Mouse (Mus musculus) hindbrain, embryonic 12.5 days (tissue): ENCODE data around the gene Ccl22. TPM values are rescaled to one million over a fixed set of nuclear protein-coding genes. Genes with fewer than 3 reads are reported as not detected.
A peak's percentile ranks its signal among the peaks of the same experiment; 100 is the strongest.

Experiments used
- ATAC-seq: fragments of 200-750 bp; cut with Nextera tagmentation; 2 replicates; pipeline ENCODE4 v1.8.0; 2017; ENCODE audit warnings: moderate TSS enrichment; ENCODE audit not compliant: low FRiP score
- H3K27ac ChIP-seq: fragments of 300-500 bp; sonication (generic); 2 replicates; pipeline ENCODE4 v1.5.1; 2016; ENCODE audit warnings: mild to moderate bottlenecking
- H3K27me3 ChIP-seq: fragments of 300-500 bp; sonication (generic); 2 replicates; pipeline ENCODE4 v1.6.1; 2016; ENCODE audit warnings: mild to moderate bottlenecking
- H3K36me3 ChIP-seq: fragments of 300-500 bp; sonication (generic); 2 replicates; pipeline ENCODE4 v1.6.1; 2016; ENCODE audit warnings: mild to moderate bottlenecking
- H3K4me1 ChIP-seq: fragments of 300-500 bp; sonication (generic); 2 replicates; pipeline ENCODE4 v1.6.1; 2016
- H3K4me2 ChIP-seq: fragments of 300-500 bp; sonication (generic); replicated peaks from 2 replicates; pipeline ENCODE4 v1.6.1; 2016; ENCODE audit warnings: mild to moderate bottlenecking
- H3K4me3 ChIP-seq: fragments of 300-500 bp; sonication (generic); 2 replicates; pipeline ENCODE4 v1.5.1; 2016; ENCODE audit warnings: mild to moderate bottlenecking
- H3K9ac ChIP-seq: fragments of 300-500 bp; sonication (generic); 2 replicates; pipeline ENCODE4 v1.6.1; 2016; ENCODE audit warnings: mild to moderate bottlenecking, moderate library complexity
- H3K9me3 ChIP-seq: fragments of 300-500 bp; sonication (generic); replicated peaks from 2 replicates; pipeline ENCODE4 v1.6.1; 2016; ENCODE audit warnings: mild to moderate bottlenecking
- WGBS: fragments of 180-500 bp; shearing (Covaris S2); methylation state at CpG from one replicate; pipeline ENCODE4 v1.1.7; 2016; 5-methylcytosine and 5-hydroxymethylcytosine counted together
- polyA plus RNA-seq: library from polyadenylated mRNA; unstranded; fragments of >200 nt; fragmentation: Nextera tagmentation; extraction: Ambion mirVana; gene quantifications from 2 replicates; pipeline ENCODE4 v1.2.1, GENCODE M21; 2016

Gene Ccl22
- polyA plus RNA-seq, 1 experiment from 2014 or later: not detected

DNA sequence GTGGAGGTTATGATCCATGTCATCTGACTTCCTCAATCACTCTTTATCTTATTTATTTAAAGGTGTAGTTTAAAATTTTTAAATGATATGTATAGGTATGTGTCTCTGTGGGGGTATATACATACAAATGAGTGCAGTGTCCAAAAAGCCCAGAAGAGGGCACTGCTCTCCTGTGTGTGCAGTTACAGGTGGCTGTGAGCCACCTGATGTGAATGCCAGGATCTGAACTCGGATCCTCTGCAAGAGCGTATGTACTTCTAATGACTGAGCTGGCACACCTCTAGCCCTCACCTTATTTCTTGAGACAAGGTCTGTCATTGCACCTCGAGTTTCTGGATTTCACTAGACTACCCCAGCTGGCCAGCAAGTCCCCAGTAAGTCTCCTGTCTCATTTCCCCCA, 4.8 kb upstream of the Ccl22 start:
- ATAC-seq: no peak
- 84% methylated on average over 3 of the region's 3 CpGs for whole genome bisulfite sequencing

DNA sequence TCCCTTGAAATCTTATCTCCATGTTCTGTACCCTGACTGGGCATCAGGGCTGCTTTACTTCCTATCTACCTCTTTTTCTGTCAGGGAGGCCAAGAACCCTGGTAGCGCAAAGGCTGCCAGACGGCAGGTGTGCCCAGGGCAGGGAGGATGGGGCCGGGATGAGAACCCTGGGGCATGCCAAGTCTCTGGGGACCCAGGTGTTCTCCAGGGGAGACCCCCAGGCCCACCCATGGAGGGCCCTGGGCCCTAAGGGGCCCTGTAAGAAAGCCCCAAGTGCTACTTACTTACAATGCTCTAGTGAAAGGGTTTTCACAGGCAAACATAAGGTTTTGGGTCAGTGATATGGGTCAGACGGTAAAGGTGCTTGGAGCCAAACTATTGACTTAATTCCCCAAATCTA, 3.7 kb upstream of the Ccl22 start:
- WGBS: 90% methylated on average over 4 of the region's 4 CpGs
- no peak overlapping the region for H3K27ac ChIP-seq
- H3K9me3 ChIP-seq: no peaks in the 10 kb centered on the region
- no peaks in the 10 kb centered on the region for H3K4me1 ChIP-seq
- no peaks in the 10 kb centered on the region for H3K36me3 ChIP-seq
- H3K4me3 ChIP-seq: no peak overlapping the region
- H3K27me3 ChIP-seq: no peaks in the 10 kb centered on the region
- no peak overlapping the region for H3K4me2 ChIP-seq
- no peak for ATAC-seq
- no peak overlapping the region for H3K9ac ChIP-seq

More for the DNA sequence above, 4.8 kb upstream of the Ccl22 start:
- H3K27ac ChIP-seq: no peak overlapping the region
- H3K9me3 ChIP-seq: no peaks in the 10 kb centered on the region
- H3K36me3 ChIP-seq: no peaks in the 10 kb centered on the region
- no peaks in the 10 kb centered on the region for H3K27me3 ChIP-seq
- H3K4me2 ChIP-seq: no peak overlapping the region
- no peak overlapping the region for H3K4me3 ChIP-seq
- no peaks in the 10 kb centered on the region for H3K4me1 ChIP-seq
- no peak overlapping the region for H3K9ac ChIP-seq

DNA sequence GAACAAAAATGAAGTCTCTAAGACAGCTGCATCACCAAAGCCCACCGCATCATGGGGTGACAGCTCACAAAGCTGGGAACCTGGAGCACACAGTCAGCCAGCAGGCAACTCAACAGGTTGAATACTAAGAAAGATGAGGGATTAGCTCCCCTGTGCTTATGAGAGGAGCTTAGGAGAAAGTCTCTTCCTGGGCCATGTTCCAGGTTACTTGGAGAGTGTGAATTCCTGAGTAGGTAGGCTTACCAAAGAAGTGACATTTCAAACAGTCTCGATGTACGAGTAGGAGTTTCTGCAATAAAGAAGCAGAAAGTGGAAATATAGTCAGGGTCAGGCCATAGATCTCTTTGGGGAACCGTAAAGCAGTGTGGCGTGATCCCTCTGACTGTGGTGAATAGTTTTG, 906 bp upstream of the Ccl22 start:
- Histone ChIP-seq H3K36me3 (no peaks in the 10 kb centered on the region), H3K9ac (no peak overlapping the region), H3K4me2 (no peak overlapping the region), H3K27me3 (no peaks in the 10 kb centered on the region), H3K4me3 (no peak overlapping the region), H3K4me1 (no peaks in the 10 kb centered on the region), H3K27ac (no peak overlapping the region), H3K9me3 (no peaks in the 10 kb centered on the region)
- WGBS: 93% methylated on average over 5 of the region's 5 CpGs
- no peak for ATAC-seq

DNA sequence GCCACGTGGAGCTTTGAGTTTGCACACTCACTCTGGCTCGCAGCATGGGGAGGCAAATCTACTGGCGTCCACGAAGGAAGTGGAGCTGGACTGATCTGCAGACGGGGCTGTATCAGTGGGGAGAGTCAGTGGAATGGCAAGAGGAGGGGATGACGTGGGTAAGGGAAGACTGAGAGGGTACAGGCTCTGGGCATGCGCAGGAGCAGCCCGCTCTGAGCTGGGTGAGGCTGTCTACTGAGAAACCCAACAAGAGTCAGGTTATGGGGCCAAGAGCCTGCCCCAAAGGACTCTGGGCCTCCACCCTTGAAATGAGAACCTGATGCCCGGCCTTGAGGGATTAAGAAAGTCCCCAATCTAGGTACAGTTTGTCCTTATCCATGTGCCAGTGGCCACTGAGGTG, 418 bp upstream of the Ccl22 start:
- ATAC-seq: no peak
- H3K9ac ChIP-seq: no peak overlapping the region
- no peak overlapping the region for H3K27ac ChIP-seq
- no peaks in the 10 kb centered on the region for H3K9me3 ChIP-seq
- WGBS: 81% methylated on average over 9 of the region's 9 CpGs
- H3K4me3 ChIP-seq: no peak overlapping the region
- no peaks in the 10 kb centered on the region for H3K27me3 ChIP-seq
- no peak overlapping the region for H3K4me2 ChIP-seq
- H3K36me3 ChIP-seq: no peaks in the 10 kb centered on the region
- H3K4me1 ChIP-seq: no peaks in the 10 kb centered on the region

DNA sequence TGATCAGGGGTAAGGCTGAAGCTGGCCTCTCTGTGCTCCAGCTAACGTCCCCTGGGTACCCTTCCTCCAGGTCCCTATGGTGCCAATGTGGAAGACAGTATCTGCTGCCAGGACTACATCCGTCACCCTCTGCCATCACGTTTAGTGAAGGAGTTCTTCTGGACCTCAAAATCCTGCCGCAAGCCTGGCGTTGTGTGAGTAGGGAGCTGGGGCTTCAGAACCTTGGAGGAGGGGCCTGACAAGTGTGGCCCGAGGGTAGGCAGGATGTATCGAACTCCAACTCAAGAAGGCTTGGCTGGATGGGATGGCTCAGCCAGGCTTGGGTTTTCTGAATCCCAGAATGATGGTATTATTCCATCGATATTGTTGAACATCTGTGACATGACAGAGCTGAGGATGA, 1.4 kb downstream of the Ccl22 start:
- no peaks in the 10 kb centered on the region for H3K36me3 ChIP-seq
- H3K4me3 ChIP-seq: no peak overlapping the region
- ATAC-seq: no peak
- no peaks in the 10 kb centered on the region for H3K27me3 ChIP-seq
- H3K9me3 ChIP-seq: no peaks in the 10 kb centered on the region
- no peaks in the 10 kb centered on the region for H3K4me1 ChIP-seq
- H3K9ac ChIP-seq: no peak overlapping the region
- H3K27ac ChIP-seq: no peak overlapping the region
- no peak overlapping the region for H3K4me2 ChIP-seq
- WGBS: 88% methylated on average over 8 of the region's 8 CpGs

DNA sequence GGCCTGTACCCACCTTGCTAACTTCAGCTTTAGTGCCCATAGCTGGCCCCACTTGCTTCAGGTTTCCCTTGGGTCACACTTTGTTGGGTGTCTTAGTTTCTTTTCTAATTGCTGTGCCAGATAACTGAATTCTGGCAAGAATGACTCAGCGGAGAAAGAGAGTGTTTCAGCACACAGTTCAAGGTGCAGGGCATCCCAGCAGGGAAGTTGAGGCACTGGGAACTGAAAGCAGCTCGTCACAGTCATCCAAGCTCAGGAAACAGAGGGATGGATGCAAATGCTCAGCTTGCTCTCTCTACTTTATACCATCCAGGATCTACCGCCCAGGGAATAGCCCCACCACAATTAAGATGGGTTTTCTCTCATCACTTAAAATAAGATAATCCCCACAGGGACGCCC, 3.0 kb downstream of the Ccl22 start:
- Histone ChIP-seq H3K4me2 (no peak overlapping the region), H3K36me3 (no peaks in the 10 kb centered on the region), H3K9ac (no peak overlapping the region), H3K4me3 (no peak overlapping the region), H3K4me1 (no peaks in the 10 kb centered on the region), H3K9me3 (no peaks in the 10 kb centered on the region), H3K27ac (no peak overlapping the region), H3K27me3 (no peaks in the 10 kb centered on the region)
- ATAC-seq: no peak
- 72% methylated on average over 4 of the region's 4 CpGs for WGBS

DNA sequence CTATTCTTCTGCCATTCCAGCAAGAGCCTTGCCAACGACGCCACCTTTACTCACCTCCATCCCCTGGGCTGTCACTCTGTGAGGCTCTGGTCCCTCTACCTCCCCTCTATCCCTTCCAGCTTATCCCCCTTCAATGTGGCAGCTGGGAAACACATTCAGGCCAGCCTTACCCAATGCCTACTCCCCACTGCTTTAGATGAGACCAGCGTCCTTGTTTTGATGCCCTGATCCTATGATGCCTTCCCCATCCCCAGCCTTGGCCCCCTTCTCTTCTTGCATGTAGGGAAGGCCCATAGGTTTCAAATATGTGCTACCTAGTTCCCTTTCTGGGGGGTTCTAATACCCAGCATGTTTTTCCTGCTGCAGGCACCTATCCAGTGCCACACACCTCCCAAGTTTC, 4.6 kb downstream of the Ccl22 start:
- Histone ChIP-seq H3K9me3 (no peaks in the 10 kb centered on the region), H3K27me3 (no peaks in the 10 kb centered on the region), H3K27ac (no peak overlapping the region), H3K36me3 (no peaks in the 10 kb centered on the region), H3K4me2 (no peak overlapping the region), H3K9ac (no peak overlapping the region), H3K4me3 (no peak overlapping the region), H3K4me1 (no peaks in the 10 kb centered on the region)
- 80% methylated on average over 3 of the region's 3 CpGs for WGBS
- no peak for ATAC-seq

DNA sequence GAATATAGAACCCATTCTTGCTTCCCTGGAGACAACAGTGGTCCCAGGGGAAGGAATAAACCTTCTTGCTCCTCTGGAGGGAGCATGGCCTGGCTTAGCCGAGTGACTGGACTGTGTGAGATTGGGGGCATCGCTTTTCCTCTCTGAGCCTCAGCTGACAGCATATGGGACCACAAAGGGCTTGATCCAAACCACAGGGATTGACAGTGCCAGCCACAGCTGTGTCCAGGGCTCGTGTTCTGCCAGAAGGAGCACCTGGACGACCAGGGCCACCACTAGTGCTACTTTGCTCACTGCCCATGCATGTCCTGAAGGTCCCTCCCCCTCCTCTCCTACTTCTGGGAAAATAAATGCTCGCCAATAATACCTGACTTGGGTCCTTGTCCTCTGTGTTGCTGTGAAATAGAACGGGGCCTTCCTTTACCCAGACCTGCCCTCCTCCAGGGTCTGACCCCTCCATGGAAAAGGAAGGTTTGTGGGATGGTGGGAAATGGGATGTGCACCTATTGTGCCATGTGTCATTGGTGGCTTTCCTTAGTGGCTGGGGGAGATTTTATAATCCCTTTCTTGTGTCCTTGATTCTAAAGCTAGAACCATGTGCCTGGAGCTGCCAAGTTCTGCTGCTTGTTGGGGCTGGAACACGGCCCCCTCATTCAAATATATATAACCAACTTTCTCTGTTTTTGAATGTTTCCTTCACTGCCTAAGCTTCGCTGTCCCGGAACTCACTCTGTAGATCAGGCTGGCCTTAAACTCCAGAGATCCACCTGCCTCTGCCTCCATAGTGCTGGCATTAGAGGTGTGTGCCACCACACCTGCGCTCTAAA, 5.8 kb downstream of the Ccl22 start:
- Histone ChIP-seq H3K36me3 (no peaks in the 10 kb centered on the region), H3K27ac (no peak overlapping the region), H3K4me3 (no peak overlapping the region), H3K9me3 (no peaks in the 10 kb centered on the region), H3K27me3 (no peaks in the 10 kb centered on the region), H3K4me1 (no peaks in the 10 kb centered on the region), H3K4me2 (no peak overlapping the region), H3K9ac (no peak overlapping the region)
- no peak for ATAC-seq
- 79% methylated on average over 10 of the region's 10 CpGs for WGBS

DNA sequence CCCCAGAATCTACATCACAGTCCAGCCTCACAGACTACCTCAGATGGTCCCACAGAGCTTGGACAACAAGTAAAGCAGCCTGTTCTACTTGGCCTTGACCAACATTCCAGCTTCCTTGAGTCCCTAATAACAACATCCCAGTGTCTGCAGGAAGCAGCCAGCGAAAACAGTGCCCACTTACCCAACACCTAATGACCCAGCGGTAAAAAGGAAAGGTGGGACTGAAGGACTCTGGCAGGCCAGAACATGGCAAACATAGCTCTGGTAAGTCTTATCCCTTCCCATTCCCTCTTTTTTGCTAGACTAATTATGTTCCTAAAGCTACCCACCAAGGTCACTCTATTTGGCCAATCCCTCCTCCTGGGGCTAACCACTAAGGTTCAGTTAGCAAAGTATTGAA, 8.6 kb downstream of the Ccl22 start:
- ATAC-seq: no peak
- Histone ChIP-seq H3K4me3 (no peak overlapping the region), H3K9ac (no peak overlapping the region), H3K36me3 (no peaks in the 10 kb centered on the region), H3K4me1 (no peaks in the 10 kb centered on the region), H3K9me3 (no peaks in the 10 kb centered on the region), H3K4me2 (no peak overlapping the region), H3K27me3 (no peaks in the 10 kb centered on the region), H3K27ac (no peak overlapping the region)
- 85% methylated on average over 2 of the region's 2 CpGs for WGBS

DNA sequence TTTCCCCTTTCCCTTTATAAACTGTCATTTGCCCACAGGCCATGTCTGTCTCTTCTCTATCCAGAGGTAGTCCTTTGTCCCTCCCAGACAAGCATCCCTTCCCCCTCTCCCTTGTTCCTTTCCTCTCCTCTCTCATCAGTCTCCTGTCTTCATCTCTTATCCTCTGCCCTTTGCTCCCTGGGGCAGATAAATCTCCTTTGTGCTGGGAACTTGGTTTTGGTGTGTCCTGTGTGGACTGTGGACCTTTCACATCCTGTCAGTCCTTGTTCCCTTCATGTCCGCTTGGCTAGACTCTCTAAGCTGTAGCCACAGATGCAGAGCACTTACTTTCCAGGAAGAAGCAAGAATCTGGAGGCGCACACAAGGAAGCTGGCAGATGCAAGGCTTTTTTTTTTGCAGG, 9.1 kb downstream of the Ccl22 start:
- H3K4me3 ChIP-seq: no peak overlapping the region
- 78% methylated on average over 2 of the region's 2 CpGs for WGBS
- no peak overlapping the region for H3K9ac ChIP-seq
- no peaks in the 10 kb centered on the region for H3K9me3 ChIP-seq
- no peaks in the 10 kb centered on the region for H3K36me3 ChIP-seq
- H3K27me3 ChIP-seq: no peaks in the 10 kb centered on the region
- no peak for ATAC-seq
- no peak overlapping the region for H3K27ac ChIP-seq
- H3K4me1 ChIP-seq: no peaks in the 10 kb centered on the region
- no peak overlapping the region for H3K4me2 ChIP-seq

DNA sequence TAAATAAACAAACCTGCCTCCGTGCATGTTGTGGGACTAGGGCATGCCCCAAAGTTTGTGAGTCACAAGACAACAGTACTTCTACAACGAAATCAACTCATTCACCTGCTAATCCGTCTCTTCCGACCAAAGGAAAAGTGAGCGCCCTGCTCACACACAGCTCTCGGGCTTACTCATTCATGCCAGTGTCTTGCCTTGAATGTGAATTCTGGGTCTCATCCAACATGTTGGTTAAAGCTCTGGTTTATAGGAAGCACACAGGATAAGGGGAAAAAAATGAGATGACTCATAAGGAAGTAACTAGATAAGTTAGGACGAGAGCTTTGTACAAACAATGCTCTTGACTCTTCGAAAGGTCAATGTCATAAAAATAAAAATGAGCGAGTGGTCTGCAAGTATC, 21.6 kb downstream of the Ccl22 start:
- peaks cover 23% of the 10 kb centered on the region for H3K27me3 ChIP-seq
- no peak overlapping the region for H3K27ac ChIP-seq
- no peaks in the 10 kb centered on the region for H3K9me3 ChIP-seq
- H3K4me1 ChIP-seq: peaks cover 11% of the 10 kb centered on the region
- ATAC-seq: no peak
- no peak overlapping the region for H3K4me3 ChIP-seq
- H3K4me2 ChIP-seq: no peak overlapping the region
- H3K36me3 ChIP-seq: no peaks in the 10 kb centered on the region
- 82% methylated on average over 9 of the region's 9 CpGs for WGBS
- no peak overlapping the region for H3K9ac ChIP-seq

DNA sequence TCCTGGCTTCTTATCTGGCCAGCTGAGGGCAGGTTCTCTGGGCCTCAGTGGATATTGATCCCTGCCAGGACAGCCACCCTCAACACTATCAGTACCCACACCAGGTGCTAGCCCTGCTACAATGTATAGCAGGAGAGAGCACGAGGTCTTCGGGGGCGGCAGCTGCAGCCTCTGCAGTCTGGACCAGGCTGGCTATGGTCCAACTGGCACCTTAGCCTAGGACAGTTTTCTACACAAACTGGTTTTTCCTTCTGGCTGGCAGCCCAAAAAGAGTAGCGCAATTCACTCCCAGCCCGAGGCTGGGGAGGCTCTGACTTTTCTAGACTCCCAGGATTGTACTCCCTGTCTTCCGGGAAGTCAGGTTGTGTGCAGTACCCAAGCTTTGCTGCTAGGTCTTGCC, 25.6 kb downstream of the Ccl22 start:
- Histone ChIP-seq H3K27me3 (peaks cover 42% of the 10 kb centered on the region), H3K4me1 (peaks cover 33% of the 10 kb centered on the region), H3K27ac (no peak overlapping the region), H3K4me3 (no peak overlapping the region), H3K36me3 (no peaks in the 10 kb centered on the region), H3K9me3 (no peaks in the 10 kb centered on the region), H3K4me2 (no peak overlapping the region), H3K9ac (no peak overlapping the region)
- 50% methylated on average over 6 of the region's 6 CpGs for WGBS
- no peak for ATAC-seq

DNA sequence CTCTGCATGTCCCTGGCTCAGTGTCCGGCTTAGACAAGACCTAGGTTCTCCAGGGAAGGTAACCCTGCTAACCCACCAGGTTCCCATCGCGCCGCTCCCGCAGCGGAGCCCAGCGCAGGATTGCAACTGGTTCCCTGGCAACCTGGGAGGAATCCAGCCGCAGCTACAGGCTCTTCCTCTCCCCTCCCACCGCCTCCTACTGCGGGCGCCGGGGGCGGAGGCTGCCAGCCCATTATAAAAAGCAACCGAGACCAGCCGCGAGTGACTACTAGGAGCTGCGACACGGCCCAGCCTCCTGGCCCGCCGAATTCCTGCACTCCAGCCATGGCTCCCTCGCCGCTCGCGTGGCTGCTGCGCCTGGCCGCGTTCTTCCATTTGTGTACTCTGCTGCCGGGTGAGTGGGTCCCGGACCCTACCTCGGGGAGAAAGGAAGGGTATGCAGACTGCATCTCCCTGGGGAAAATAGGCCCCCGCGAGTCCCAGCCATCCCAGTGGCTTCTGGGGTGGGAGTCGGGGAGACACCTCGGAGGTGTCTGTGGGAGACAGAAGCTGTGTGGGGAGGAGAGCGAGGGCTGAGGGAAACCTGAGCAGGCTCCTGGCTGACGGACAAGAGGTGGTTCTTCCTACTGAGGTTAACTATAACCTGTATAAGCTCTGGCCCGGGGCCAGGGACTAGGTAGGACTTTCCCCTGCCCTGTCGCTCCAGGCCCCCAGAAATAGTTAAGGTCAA, 26.7 kb downstream of the Ccl22 start, which contains the start of gene Cx3cl1:
Cx3cl1 (plus strand) TSS at position 69 of the 730 bp plus-strand sequence.
- Histone ChIP-seq H3K4me3 (peak within 1 kb of the TSS; percentile 45), H3K9me3 (no peaks in the 10 kb centered on the region), H3K4me2 (peak within 1 kb of the TSS; percentile 75), H3K4me1 (peaks cover 33% of the 10 kb centered on the region), H3K27ac (no peak within 1 kb of the TSS), H3K27me3 (peaks cover 42% of the 10 kb centered on the region), H3K9ac (peak within 1 kb of the TSS; percentile 56), H3K36me3 (no peaks in the 10 kb centered on the region)
- 1% methylated on average over 38 of the region's 38 CpGs for WGBS
- peak; percentile 85 for ATAC-seq
